Mouse (Mus musculus): Measurements from ENCODE around the gene Plekho2.

Plekho2 gene

DNA sequence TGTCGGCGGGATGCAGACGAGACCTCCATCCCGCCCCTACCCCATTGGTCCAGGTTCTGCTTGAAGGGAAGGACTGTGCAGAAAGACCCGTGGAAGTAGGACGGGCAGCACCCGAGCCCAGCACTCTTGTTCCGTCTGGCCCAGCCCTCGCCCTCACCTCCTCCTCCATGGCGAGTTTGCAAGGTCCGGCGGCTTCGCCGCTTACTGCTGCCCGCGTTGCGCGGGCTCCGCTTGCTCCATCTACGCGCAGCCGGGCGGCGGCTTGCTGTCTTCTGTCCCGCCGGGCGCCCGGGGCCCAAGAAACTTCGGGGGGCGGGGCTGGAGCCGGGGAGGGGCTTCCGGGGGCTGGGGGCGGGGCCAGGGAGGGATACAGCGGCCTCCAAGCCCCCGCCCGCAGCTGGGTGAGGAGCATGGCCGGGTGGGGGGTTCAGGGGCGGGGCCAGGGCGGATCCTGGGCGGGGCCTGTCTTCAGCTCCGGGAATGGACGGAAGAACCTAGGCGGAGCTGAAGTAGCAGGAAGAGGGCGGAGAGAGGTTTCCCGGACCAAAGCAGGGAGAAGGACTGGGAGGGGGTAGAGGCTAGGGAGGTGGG lies at the start of gene Plekho2:
Gene Plekho2 (minus strand): TSS at position 260 of the 591 bp plus-strand sequence.
- peak; percentile 90 to 94 for DNase-seq

DNA sequence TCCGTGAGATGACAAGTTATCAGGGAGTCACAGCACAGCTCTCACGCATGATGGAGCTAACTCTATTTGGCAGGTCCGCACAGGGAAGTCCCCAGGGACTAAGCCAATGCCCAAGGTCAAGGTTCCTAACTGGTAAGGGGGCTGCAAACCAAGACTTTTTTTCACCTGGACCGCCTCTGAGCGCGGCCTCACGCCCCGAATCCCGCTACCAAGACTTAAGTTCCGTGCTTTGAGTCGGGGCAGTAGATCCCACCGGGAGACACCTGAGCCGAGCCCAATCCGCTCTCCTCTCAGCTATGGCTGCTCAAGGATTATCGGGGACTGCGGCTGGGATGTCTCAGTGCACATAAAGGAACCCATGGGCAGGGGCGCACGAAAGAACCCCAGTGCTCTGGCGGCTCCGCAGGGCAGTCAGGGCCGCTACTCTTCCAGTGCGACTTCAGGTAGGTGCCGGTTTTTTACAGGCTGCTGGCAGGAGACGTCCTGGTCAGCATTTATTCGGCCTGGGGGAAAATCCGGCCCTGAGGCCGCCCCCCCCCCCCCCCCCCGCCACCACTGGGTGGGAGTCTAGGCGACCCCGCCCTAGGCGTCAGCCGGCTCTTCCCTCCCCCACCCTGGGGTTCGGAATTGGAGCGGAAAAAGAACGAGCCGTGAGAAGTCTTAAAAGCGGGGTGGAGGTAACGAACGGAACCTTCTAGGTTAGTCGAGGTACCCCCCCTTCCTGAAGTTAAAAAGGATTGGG lies 49.4 kb upstream of the Plekho2 start, which contains the start of gene Rbpms2:
Gene Rbpms2 (plus strand): TSS at position 624 of the 742 bp plus-strand sequence.
- DNase-seq = peak in 1 of 2 experiments; percentile 37

- DNase-seq = no peak
Measured at GRCm38 (mm10) chr9:65624266-65624665, 44.4 kb upstream of the Plekho2 start.

DNA sequence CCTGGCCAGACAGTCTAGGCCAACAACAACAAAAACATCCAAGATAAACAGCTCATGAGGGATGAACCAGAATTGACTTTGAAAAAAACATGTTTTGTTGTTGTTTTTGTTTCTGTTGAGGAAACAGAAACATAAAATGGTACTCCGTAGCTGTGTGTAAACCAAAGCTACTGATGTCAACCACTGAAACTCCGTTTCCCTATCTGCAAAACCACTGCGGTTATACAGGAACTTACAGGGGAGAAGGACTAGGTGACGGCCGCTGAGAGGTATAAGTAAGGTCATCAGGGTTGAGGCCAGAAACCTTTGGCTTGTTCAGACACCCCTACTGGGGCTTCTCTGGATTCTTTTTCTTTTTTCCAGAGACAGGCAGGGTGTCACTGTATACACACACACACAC lies 43.0 kb upstream of the Plekho2 start:
- DNase-seq = no peak

DNA sequence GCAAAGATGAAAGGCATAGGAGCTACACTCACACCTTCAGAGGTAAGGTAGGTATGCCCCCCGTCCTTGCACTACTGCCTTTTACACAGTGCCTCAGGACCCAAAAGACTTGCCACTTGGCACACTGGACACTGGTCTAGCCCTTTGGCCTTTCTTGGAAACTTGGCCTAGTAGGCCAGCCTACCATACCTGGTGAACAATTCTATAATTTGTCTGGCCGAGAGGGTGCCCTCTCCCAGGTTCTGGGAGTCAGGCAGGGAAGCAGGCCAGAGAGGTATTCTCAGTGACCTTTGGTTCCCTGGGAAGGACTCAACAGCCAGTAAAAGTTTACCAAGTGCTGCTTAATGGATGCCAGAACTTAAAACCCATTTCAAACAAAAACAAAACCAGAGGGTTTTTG lies 41.8 kb upstream of the Plekho2 start:
- no peak for DNase-seq

DNA sequence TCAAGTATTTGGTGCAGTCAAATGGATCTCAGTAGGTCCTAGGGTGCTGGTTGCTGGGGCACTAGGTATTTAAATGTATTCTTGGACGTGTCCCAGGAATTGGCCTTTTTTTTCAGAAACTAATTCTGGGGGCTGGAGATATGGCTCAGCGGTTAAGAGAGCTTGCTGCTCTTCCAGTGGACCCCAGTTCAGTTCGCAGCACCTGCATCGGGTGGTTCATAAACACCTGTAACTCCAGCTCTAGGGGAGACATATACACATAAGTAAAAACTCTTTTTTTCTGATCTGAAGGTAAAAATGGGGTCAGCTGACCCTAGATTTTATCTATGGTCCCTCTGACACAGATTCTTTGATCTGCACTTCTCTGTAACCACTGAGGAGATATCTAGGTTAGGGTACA lies 41.4 kb upstream of the Plekho2 start:
- no peak for DNase-seq

DNA sequence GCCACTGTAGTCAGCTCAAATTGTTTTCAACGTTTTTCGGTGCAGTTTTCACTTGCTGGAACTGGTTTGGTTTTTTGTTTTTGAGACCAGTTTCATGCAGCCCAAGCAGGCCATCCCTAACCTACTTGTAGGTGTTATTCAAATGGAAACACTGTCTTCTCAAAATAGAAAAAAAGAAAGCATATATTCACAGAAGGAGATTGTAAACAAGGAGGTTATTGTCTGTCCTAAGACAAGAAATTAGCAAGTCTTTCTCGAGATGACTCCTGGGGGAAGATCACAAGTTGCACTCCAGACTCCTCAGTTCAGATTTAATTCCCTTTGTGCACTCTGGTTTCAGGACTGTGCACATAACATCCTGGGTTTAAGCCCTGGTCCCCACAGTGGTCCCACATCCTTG lies 39.5 kb upstream of the Plekho2 start:
- no peak for DNase-seq

DNA sequence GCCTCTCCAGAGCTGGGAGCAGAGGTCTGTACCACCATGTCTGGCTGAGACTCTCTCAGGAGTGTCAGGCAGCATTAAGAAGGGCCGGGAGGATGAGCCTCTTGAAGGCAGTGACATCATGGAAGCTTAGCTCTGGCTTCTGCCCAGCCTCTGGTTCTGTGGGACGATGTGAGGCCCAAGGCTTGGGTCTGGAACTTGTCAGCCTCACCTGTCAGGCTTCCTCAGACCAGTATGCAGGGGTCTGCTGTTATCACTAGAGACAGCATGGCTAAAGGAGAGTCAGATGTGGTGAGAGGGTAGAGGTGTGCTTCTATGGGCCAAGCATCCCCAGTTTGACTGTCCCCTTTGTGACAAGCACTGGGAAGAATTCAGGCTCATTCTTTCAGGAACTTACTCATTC lies 33.3 kb upstream of the Plekho2 start:
- DNase-seq = no peak

- no peak for DNase-seq
Measured at GRCm38 (mm10) chr9:65611969-65612486, 32.2 kb upstream of the Plekho2 start.

GRCm38 (mm10) chr9:65607120-65607519 lies 27.3 kb upstream of the Plekho2 start:
- no peak for DNase-seq

- no peak for DNase-seq
Measured at GRCm38 (mm10) chr9:65606321-65607109, 26.7 kb upstream of the Plekho2 start.

DNA sequence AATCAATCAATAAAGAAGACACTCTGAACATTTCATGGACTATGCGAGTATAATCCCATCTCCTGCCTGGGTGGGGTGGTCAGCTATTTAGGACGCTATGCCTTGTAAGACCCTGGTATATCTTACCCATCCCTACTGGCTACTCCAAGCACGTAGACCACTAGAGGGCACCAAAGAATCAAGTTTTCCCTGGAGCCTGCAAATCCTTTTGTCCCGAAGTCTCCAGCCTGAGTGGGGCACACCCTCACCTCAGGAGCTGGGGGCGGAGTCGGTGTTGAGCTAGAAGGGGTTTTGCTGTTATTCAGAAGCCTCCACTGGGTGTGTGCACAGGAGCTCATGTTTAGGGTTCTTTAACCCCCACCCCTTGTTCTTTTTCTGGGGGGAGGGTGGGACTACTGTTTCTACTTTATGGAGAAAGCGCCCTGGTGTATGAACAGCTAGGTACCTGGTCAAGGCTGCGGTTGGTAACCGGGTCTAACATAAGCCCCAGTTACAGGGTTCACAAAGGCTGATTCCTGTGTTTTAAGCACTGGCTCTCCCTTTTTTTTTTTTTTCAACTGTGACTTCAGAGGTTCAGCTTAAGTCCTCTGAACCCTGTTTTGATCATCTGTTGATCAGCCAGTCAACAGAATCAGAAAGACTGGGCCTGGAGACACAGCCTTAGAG lies 25.8 kb upstream of the Plekho2 start:
- DNase-seq = peak in 1 of 2 experiments; percentile 45

- DNase-seq = no peak
Measured at GRCm38 (mm10) chr9:65603401-65604102, 23.7 kb upstream of the Plekho2 start.

- no peak for DNase-seq
Measured at GRCm38 (mm10) chr9:65600951-65601350, 21.1 kb upstream of the Plekho2 start.

DNA sequence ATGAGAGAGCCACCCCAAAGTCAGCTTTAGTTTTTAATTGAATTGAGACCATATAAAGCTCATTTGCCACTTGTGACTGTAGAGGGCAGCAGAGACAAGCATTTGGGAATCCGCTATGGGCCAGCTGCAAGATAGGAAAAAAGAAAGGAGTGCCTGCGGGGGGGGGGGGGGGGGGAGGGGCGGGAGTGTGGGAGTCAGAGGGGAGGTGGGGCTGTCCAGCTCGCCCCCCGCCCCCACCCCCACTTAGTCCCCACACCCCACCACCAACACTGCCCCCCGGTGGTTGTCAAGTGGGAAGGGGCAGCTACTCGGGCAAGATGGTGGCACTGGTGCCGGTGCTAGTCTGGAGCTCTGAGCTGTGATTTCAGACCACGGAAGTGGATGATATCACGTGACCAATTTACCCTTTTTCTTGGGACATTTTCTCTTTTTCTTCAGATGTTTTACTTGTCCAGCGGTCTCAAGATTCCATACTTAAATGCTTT lies 19.0 kb upstream of the Plekho2 start:
- no peak for DNase-seq

GRCm38 (mm10) chr9:65593596-65593995 lies 13.8 kb upstream of the Plekho2 start:
- DNase-seq = no peak

DNA sequence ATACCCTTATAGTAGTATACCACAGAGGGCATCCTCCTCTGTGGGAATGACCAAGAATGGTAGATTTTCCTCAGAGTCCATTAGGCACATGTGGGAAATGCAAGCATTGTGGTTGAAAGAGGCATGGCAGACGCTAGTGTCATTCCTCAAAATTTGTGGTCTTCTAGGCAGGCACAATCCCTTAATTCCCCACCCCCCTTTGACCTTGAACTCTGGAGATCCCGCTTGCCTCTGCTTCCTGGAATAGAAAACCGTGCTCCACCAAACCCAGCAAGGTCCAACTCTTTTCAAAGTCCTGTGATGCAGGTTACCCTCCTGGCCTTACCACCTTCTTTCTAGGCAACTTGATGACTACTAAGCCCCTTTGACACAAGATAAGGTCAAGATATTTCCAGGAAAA lies 12.9 kb upstream of the Plekho2 start:
- DNase-seq = no peak

DNA sequence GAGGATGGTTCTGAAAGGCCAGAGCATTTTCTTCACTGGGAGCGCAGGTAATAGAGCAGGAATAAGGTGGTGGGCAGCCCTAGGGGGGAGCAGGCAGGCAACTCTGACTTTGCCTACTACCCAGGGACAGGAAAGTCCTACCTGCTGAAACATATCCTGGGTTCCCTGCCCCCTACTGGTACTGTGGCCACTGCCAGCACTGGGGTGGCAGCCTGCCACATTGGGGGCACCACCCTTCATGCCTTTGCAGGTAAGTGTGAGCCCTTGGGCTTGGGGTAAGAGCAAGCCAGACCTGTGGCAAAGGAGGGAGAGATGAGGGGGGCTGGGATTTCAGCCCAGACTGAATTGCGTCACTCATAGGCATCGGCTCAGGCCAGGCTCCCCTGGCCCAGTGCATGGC lies 9.3 kb upstream of the Plekho2 start:
- no peak for DNase-seq

DNA sequence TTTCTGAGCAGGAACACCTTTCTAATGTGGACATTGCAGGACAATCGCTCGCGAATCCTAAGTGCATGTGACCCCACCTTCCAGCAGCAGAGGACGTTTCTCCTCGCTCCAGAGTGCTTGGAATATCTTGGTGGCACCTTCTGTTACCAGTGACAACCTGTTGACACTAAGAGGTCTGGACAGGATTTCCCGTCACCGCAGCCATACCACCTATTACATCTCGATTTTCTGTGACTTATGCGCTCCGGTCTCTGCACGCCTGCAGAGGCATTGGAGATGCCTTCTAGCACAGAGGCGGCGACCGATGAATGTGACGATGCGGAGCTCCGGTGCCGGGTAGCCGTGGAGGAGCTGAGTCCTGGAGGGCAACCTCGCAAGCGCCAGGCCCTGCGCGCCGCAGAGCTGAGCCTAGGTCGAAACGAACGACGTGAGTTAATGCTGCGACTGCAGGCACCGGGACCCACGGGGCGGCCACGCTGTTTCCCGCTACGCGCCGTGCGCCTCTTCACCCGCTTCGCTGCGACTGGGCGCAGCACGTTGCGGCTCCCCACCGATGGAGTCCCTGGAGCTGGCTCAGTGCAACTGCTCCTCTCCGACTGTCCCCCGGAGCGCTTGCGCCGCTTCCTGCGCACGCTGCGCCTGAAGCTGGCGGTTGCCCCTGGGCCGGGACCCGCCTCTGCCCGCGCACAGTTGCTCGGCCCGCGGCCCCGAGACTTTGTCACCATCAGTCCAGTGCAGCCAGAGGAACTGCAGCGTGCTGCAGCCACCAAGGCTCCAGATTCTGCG lies 7.9 kb upstream of the Plekho2 start:
- no peak for DNase-seq

GRCm38 (mm10) chr9:65587270-65587572 lies 7.4 kb upstream of the Plekho2 start:
- no peak for DNase-seq

All from thymus, adult 18-20 months (tissue).